Mouse (Mus musculus) gastrocnemius, adult 8-10 months (tissue): ENCODE measurements around the gene Sgca. TPM values are rescaled to one million over a fixed set of nuclear protein-coding genes. Genes with fewer than 3 reads are reported as not detected.

ENCODE experiments used
- DNase-seq, 2 experiments: peaks; one replicate each; pipeline ENCODE4 v3.0.0; 2022; ENCODE audit warnings: low spot score in 2 of 2
- total RNA-seq, 4 experiments: library from RNA; stranded (reverse); gene quantifications; 2 replicates each; pipeline ENCODE4 v1.2.4; 2022

The Sgca gene
- total RNA-seq, 4 experiments from 2014 or later = 272 to 306 (median 288) TPM

- DNase-seq = no peak
Measured at GRCm38 (mm10) chr11:95001584-95002347, 25.6 kb upstream of the Sgca start.

- DNase-seq = peak in 1 of 2 experiments; percentile 65
Measured at GRCm38 (mm10) chr11:95001058-95001457, 24.9 kb upstream of the Sgca start.

GRCm38 (mm10) chr11:95000548-95000947, 24.4 kb upstream of the Sgca start:
- peak in 1 of 2 experiments; percentile 5 for DNase-seq

GRCm38 (mm10) chr11:95000128-95000527, 24.0 kb upstream of the Sgca start:
- peak in 1 of 2 experiments; percentile 2 for DNase-seq

GRCm38 (mm10) chr11:94998041-94998531, 22.0 kb upstream of the Sgca start:
- peak in 1 of 2 experiments; percentile 4 for DNase-seq

- no peak for DNase-seq
Measured at GRCm38 (mm10) chr11:94997596-94997995, 21.5 kb upstream of the Sgca start.

DNA sequence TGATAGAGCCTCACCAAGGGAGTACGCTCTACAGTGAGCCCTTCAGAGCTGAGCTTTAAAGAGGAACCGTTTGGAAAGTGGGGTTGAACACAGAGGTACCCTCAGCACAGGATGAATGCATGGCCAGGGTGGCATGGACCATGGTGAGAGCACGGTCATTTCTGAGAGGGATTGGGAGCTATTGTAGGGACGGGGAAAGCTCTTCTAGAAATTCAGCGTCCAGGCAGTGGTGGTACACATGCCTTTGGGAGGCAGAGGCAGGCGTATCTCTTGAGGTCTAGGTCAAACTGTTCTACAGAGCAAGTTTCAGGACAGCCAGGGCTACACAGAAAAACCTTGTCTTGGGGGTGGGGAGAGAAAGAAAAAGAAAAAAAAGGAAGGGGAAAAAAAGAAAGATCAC, 20.9 kb upstream of the Sgca start:
- DNase-seq = no peak

DNA sequence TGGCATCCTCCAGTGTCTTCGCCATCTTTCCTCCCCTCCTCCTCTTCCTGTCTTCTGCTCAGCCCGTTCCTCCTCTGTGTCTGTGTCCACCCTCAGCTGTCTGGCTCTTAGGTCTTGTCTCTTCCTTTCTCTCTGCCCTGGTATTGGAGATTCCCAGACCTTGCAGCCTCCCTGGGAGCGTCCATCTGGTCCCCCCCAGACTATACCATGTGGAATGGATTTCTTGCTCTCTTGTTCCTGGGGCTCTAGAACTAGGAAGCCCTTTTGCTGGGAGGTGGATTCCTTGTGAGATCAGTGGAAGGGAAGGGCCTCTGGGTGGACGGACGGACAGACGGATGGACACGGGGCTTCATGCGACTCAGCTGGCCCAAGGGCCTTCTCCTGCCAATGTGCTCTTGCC, 20.0 kb upstream of the Sgca start:
- no peak for DNase-seq

DNA sequence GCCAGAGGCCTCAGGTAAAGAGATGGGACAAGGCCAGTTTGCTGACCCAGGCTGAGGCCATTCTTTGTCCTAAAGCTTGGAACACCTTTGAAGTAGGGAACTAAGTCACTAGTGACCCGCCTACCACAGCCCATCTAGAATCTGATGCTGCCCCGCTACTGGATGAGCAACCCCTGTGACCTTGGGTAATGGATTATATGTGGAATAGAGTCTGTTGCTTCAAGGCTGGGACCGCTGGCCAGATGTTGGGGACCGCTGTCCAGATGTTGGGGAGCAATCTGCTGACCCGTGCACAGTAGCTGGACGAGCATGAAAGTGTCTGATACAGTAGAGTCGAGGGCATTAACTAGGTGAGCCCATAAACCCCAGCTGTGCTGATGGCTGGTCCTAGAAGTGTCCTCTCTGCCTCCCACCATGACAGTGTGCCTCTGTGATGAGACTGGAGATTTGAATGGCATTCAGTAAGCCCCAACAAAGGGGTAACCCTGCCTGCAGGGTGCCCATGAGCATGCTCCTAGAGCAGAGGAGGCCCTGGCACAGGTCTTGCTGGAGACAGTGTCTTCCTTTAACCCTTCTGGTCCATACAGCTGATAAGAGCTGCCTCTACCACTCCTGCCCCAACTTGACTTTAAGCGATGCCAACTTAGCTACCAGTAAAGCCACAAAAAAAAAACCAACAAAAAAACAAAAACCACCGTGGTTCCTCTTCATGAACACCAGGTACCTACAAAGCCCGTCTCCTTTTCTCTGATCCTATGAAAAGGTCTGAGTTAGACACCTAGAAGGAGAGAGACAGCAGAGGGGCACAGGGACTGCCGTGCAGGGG, 19.0 kb upstream of the Sgca start:
- no peak for DNase-seq

- no peak for DNase-seq
Measured at GRCm38 (mm10) chr11:94994208-94994814, 18.2 kb upstream of the Sgca start.

DNA sequence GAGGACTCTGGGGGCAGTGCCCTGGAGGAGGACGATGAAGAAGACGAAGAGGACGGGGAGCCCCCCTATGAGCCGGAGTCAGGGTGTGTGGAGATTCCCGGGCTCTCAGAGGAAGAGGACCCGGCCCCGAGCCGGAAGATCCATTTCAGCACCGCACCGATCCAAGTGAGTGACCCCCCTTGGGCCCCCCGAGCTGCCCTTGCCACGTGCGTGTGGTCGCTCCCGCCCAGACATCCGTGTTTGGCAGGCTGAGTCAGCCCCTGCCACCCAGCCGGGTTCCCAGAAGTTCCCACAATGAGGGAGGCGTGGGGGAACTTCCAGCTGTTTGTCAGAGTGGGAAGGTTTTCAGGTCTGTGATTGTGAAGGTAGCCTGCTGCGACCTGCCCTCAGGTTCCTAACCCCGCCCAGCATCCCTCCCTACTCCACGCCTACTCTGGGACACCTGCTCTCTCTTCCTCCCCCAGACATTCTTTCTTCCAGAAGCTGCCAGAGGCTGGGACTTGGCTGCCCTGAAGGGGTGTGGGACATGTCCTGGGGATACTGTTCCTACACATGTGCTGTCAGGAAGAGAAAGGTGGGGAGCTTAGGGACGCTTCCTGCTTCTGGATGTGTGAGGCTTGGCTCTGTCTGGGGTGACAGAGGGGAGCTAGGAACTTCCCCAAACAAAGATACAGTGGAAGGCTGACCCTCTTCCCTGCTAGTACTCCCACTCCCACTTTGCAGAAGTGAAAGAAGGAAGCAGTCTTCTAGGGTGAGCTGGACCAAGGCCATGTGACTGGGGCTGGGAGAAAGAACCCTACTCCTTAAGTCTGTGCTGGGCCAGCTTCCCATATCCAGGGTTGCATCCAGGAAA, 16.9 kb upstream of the Sgca start:
- DNase-seq = peak; percentile 11 to 35

- peak in 1 of 2 experiments; percentile 12 for DNase-seq
Measured at GRCm38 (mm10) chr11:94992480-94992753, 16.3 kb upstream of the Sgca start.

- DNase-seq = peak in 1 of 2 experiments; percentile 21
Measured at GRCm38 (mm10) chr11:94991641-94992479, 15.7 kb upstream of the Sgca start.

DNA sequence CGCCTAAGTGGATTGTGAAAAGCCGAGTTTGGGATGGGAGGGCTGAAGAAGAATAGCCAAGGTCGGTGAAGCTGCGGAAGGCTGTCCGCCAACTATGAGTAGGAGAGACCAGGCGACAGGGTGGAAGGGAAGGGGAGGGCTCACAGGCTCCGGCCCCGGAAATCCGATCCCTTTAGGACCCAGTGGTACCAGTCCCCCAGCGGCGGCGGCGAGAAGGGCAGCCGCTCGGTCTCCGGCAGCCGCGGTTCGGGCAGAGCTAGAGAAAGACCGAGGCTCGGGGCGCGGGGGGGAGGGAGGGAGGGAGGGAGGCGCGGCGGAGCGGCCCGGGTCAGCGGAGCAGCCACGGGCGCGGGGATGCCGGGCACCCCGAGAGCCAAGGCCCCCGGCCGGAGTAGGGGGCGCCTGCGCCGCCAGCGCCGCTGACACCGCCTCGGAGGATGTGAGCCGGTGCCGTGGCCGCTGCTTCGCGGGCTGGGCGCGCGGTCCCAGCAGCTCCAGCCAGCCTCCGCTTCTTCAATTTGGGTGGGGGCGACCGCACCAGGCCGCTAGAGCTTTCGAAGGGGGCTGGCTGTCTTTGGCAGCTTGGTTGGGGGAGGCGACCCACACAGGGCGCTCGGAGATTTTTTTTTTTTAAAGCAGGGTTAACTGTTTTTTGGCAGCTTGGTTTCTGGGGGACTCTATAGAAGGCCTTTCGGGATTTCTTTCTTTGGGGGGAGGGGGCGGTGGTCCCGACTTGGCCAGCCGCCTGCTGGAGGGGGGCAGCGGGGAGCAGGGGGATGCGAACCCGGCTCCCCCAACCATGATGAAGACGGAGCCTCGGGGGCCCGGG, 14.8 kb upstream of the Sgca start, which contains the start of gene Ppp1r9b:
TSS of gene Ppp1r9b (plus strand) at position 287 of the 829 bp plus-strand sequence.
- peak; percentile 87 to 89 for DNase-seq

GRCm38 (mm10) chr11:94990102-94990748, 14.1 kb upstream of the Sgca start:
- DNase-seq = peak in 1 of 2 experiments; percentile 2

GRCm38 (mm10) chr11:94989562-94990017, 13.5 kb upstream of the Sgca start:
- DNase-seq = peak; percentile 60 to 77

GRCm38 (mm10) chr11:94988780-94989561, 12.8 kb upstream of the Sgca start:
- peak; percentile 64 to 71 for DNase-seq

DNA sequence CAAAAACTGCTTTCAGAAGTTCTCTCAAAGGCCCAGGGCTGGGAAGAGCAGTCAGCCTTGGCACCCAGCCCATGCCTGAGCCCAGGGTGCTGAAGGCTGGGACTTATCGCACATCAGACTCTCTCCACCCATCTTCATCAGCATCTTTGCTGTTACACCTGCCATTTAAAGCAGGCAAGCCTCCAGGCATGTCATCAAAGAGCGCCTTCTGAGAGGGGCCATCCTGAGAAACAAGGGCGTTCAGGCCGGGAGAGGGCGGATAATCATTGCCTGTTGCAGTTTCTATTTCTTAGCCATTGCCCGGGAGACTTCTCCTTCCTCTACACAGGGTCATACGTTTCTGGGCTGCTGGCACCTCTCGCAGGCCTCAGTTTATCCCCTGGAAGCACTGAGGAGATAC, 11.7 kb upstream of the Sgca start:
- peak in 1 of 2 experiments; percentile 18 for DNase-seq
